ENCODE assay signal across 8 mouse cellular contexts in the genomic region with DNA sequence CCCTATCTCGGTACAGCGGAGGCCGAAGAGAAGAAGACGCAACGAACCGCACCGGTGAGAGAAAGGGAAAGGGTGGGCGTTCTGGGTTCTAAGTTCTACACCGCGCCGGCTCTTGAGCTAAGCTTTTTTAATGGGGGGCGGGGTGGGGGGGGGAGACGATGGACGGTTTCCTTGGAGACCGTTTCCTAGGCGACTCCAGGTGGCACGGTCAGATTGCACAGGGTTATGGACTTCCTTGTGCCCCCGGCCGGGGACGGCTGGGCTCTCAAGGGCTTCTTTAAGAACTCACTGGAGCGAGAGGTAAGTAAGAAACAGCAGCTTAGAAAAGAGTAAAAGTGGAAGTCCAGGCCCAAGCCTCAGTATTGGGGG. TPM values are rescaled to one million over a fixed set of nuclear protein-coding genes. Genes with fewer than 3 reads are reported as not detected.
DNase-seq lines count a peak whose midpoint lies in the region; ATAC-seq and TF ChIP-seq lines count a peak whose summit lies in the region.

No protein-coding gene starts in this region.

- WGBS in embryonic facial prominence, embryonic 11.5 days = under 1% methylated on average over 21 of the region's 21 CpGs
- under 1% methylated on average over 21 of the region's 21 CpGs for WGBS in hindbrain, postnatal 0 days
- WGBS in midbrain, embryonic 11.5 days = under 1% methylated on average over 20 of the region's 21 CpGs

- H3K27me3 ChIP-seq in embryonic facial prominence, embryonic 11.5 days (ENCODE audit: control insufficient read depth, insufficient read depth, low read length) = no peaks in the 10 kb centered on the region
- no peaks in the 10 kb centered on the region for H3K27me3 ChIP-seq in hindbrain, postnatal 0 days (ENCODE audit: insufficient read depth, low read length)
- H3K27me3 ChIP-seq in midbrain, embryonic 11.5 days (ENCODE audit: control insufficient read depth, insufficient read depth, low read length) = no peaks in the 10 kb centered on the region

- peak overlapping the region; percentile 89 for H3K9ac ChIP-seq in embryonic facial prominence, embryonic 11.5 days (replicated peaks; ENCODE audit: low read length)
- H3K9ac ChIP-seq in hindbrain, postnatal 0 days (replicated peaks; ENCODE audit: low read length) = peak overlapping the region; percentile 87
- H3K9ac ChIP-seq in midbrain, embryonic 11.5 days (ENCODE audit: low read length) = peak overlapping the region; percentile 91

- no peak for TF ChIP-seq CTCF in left cerebral cortex, adult 2 months (IDR thresholded peaks at IDR 0.05)
- no peak for TF ChIP-seq CTCF in hindbrain, postnatal 0 days (IDR thresholded peaks at IDR 0.05; ENCODE audit: low read depth)

- DNase-seq in left cerebral cortex, adult 2 months (ENCODE audit: extremely low spot score in 1 of 2, low spot score in 2 of 2) = no peak
- DNase-seq in left cerebral cortex, adult 11 months (ENCODE audit: low spot score) = no peak
- DNase-seq in embryonic facial prominence, embryonic 11.5 days (ENCODE audit: low spot score) = peak; percentile 73
- peak; percentile 54 for DNase-seq in hindbrain, postnatal 0 days (ENCODE audit: low spot score)
- no peak for DNase-seq in midbrain, embryonic 11.5 days (ENCODE audit: low spot score, missing footprints)
- DNase-seq in frontal cortex, postnatal 25 days (ENCODE audit: low spot score in 2 of 2) = no peak
- DNase-seq in right cerebral cortex, postnatal 10 days (ENCODE audit: low spot score in 2 of 2) = no peak
- no peak for DNase-seq in ovary, postnatal 14 days (ENCODE audit: low spot score)

- peaks cover 9% of the 10 kb centered on the region for H3K36me3 ChIP-seq in embryonic facial prominence, embryonic 11.5 days (replicated peaks; ENCODE audit: control insufficient read depth, insufficient read depth, low read depth, low read length)
- peaks cover 19% of the 10 kb centered on the region for H3K36me3 ChIP-seq in hindbrain, postnatal 0 days (ENCODE audit: insufficient read depth, low read length)
- H3K36me3 ChIP-seq in midbrain, embryonic 11.5 days (ENCODE audit: control insufficient read depth, insufficient read depth, low read length) = peaks cover 23% of the 10 kb centered on the region

- peak overlapping the region; percentile 98 for H3K27ac ChIP-seq in left cerebral cortex, adult 2 months
- peak overlapping the region; percentile 68 for H3K27ac ChIP-seq in embryonic facial prominence, embryonic 11.5 days (replicated peaks; ENCODE audit: low read depth, low read length)
- peak overlapping the region; percentile 97 for H3K27ac ChIP-seq in hindbrain, postnatal 0 days
- peak overlapping the region; percentile 79 for H3K27ac ChIP-seq in midbrain, embryonic 11.5 days (ENCODE audit: low read depth, low read length)

- intact Hi-C loops in left cerebral cortex, adult 2 months (cut with DNase I) = no loop called here

- H3K4me3 ChIP-seq in left cerebral cortex, adult 2 months = peak overlapping the region; percentile 97
- H3K4me3 ChIP-seq in embryonic facial prominence, embryonic 11.5 days (ENCODE audit: low read depth, low read length) = peak overlapping the region; percentile 67
- H3K4me3 ChIP-seq in hindbrain, postnatal 0 days (ENCODE audit: low read length) = peak overlapping the region; percentile 80
- peak overlapping the region; percentile 91 for H3K4me3 ChIP-seq in midbrain, embryonic 11.5 days (ENCODE audit: low read depth, low read length)

- H3K4me2 ChIP-seq in embryonic facial prominence, embryonic 11.5 days (ENCODE audit: low read depth, low read length) = peak overlapping the region; percentile 62
- H3K4me2 ChIP-seq in hindbrain, postnatal 0 days (ENCODE audit: low read depth, low read length) = peak overlapping the region; percentile 74
- H3K4me2 ChIP-seq in midbrain, embryonic 11.5 days = peak overlapping the region; percentile 74

- H3K9me3 ChIP-seq in embryonic facial prominence, embryonic 11.5 days (replicated peaks; ENCODE audit: control insufficient read depth, low read length) = no peaks in the 10 kb centered on the region
- H3K9me3 ChIP-seq in hindbrain, postnatal 0 days (ENCODE audit: low read length) = no peaks in the 10 kb centered on the region
- no peaks in the 10 kb centered on the region for H3K9me3 ChIP-seq in midbrain, embryonic 11.5 days (ENCODE audit: control insufficient read depth, low read length)

- peak; percentile 68 for ATAC-seq in embryonic facial prominence, embryonic 11.5 days (replicated peaks; ENCODE audit: insufficient number of reproducible peaks, low FRiP score, low TSS enrichment, low read depth)
- peak; percentile 84 for ATAC-seq in hindbrain, postnatal 0 days
- peak; percentile 80 for ATAC-seq in midbrain, embryonic 11.5 days (ENCODE audit: low FRiP score)

- no peaks in the 10 kb centered on the region for H3K4me1 ChIP-seq in embryonic facial prominence, embryonic 11.5 days (ENCODE audit: control insufficient read depth, insufficient read depth, low read length)
- H3K4me1 ChIP-seq in hindbrain, postnatal 0 days (ENCODE audit: insufficient read depth, low read length) = peaks cover 14% of the 10 kb centered on the region; the same call in 1 of the 2 replicates
- peaks cover 11% of the 10 kb centered on the region for H3K4me1 ChIP-seq in midbrain, embryonic 11.5 days (ENCODE audit: control insufficient read depth, insufficient read depth, low read length)

RNA-seq across cellular contexts. Expression of gene Ndufs3, which starts 0.2 kb away (rescaled TPM):
- 100 to 1,000 TPM; 217 to 242 TPM for total RNA-seq in left cerebral cortex, adult 2 months (2021)
- 227 and 230 TPM in 2 replicates for polyA plus RNA-seq in embryonic facial prominence, embryonic 11.5 days (2014; fragmentation: Nextera tagmentation; extraction: Ambion mirVana)
- total RNA-seq in hindbrain, postnatal 0 days (2014; rRNA removed) = 186 TPM in 2 replicates
- 271 and 274 TPM in 2 replicates for polyA plus RNA-seq in hindbrain, postnatal 0 days (2015; fragmentation: Nextera tagmentation; extraction: Ambion mirVana)
- polyA plus RNA-seq in midbrain, embryonic 11.5 days (2014; fragmentation: Nextera tagmentation; extraction: Ambion mirVana) = 200 and 204 TPM in 2 replicates

RNA-seq across cellular contexts. Expression of gene Kbtbd4, which starts 0.3 kb away (rescaled TPM):
- 10 to 100 TPM; 36.5 to 41.2 TPM for total RNA-seq in left cerebral cortex, adult 2 months (2021)
- 51.4 and 53.1 TPM in 2 replicates for polyA plus RNA-seq in embryonic facial prominence, embryonic 11.5 days (2014; fragmentation: Nextera tagmentation; extraction: Ambion mirVana)
- total RNA-seq in hindbrain, postnatal 0 days (2014; rRNA removed) = 43.1 and 43.6 TPM in 2 replicates
- polyA plus RNA-seq in hindbrain, postnatal 0 days (2015; fragmentation: Nextera tagmentation; extraction: Ambion mirVana) = 46.7 and 49.5 TPM in 2 replicates
- 45.3 and 48.8 TPM in 2 replicates for polyA plus RNA-seq in midbrain, embryonic 11.5 days (2014; fragmentation: Nextera tagmentation; extraction: Ambion mirVana)

RNA-seq across cellular contexts. Expression of gene C1qtnf4, which starts 19.2 kb away (rescaled TPM):
- total RNA-seq in left cerebral cortex, adult 2 months (2021) = 100 to 1,000 TPM; 259 to 287 TPM
- 12.8 and 13.7 TPM in 2 replicates for polyA plus RNA-seq in embryonic facial prominence, embryonic 11.5 days (2014; fragmentation: Nextera tagmentation; extraction: Ambion mirVana)
- total RNA-seq in hindbrain, postnatal 0 days (2014; rRNA removed) = 552 and 661 TPM in 2 replicates
- polyA plus RNA-seq in hindbrain, postnatal 0 days (2015; fragmentation: Nextera tagmentation; extraction: Ambion mirVana) = 228 and 230 TPM in 2 replicates
- 12.3 and 13.1 TPM in 2 replicates for polyA plus RNA-seq in midbrain, embryonic 11.5 days (2014; fragmentation: Nextera tagmentation; extraction: Ambion mirVana)

RNA-seq across cellular contexts. Expression of gene Celf1, which starts 35.3 kb away (rescaled TPM):
- 100 to 1,000 TPM; 146 to 149 TPM for total RNA-seq in left cerebral cortex, adult 2 months (2021)
- 76.6 and 81.3 TPM in 2 replicates for polyA plus RNA-seq in embryonic facial prominence, embryonic 11.5 days (2014; fragmentation: Nextera tagmentation; extraction: Ambion mirVana)
- 67.0 and 68.6 TPM in 2 replicates for total RNA-seq in hindbrain, postnatal 0 days (2014; rRNA removed)
- polyA plus RNA-seq in hindbrain, postnatal 0 days (2015; fragmentation: Nextera tagmentation; extraction: Ambion mirVana) = 59.6 and 63.1 TPM in 2 replicates
- polyA plus RNA-seq in midbrain, embryonic 11.5 days (2014; fragmentation: Nextera tagmentation; extraction: Ambion mirVana) = 99.8 and 103 TPM in 2 replicates

RNA-seq across cellular contexts. Expression of gene Mtch2, which starts 57.9 kb away (rescaled TPM):
- total RNA-seq in left cerebral cortex, adult 2 months (2021) = 100 to 1,000 TPM in 1 of 2 experiments, 10 to 100 TPM in 1; 99.8 to 115 TPM
- 239 and 261 TPM in 2 replicates for polyA plus RNA-seq in embryonic facial prominence, embryonic 11.5 days (2014; fragmentation: Nextera tagmentation; extraction: Ambion mirVana)
- total RNA-seq in hindbrain, postnatal 0 days (2014; rRNA removed) = 111 and 126 TPM in 2 replicates
- polyA plus RNA-seq in hindbrain, postnatal 0 days (2015; fragmentation: Nextera tagmentation; extraction: Ambion mirVana) = 202 and 214 TPM in 2 replicates
- polyA plus RNA-seq in midbrain, embryonic 11.5 days (2014; fragmentation: Nextera tagmentation; extraction: Ambion mirVana) = 257 and 260 TPM in 2 replicates

Comparison
In these comparisons a context has a peak if more than half of its experiments do, and no peak if none do; other contexts are left out.
1. DNase-seq: peak in embryonic facial prominence, embryonic 11.5 days (single experiment) and hindbrain, postnatal 0 days (single experiment); none in left cerebral cortex, adult 2 months (0 of 2), left cerebral cortex, adult 11 months (single experiment), midbrain, embryonic 11.5 days (single experiment), frontal cortex, postnatal 25 days (0 of 2), right cerebral cortex, postnatal 10 days (0 of 2) and ovary, postnatal 14 days (single experiment).
2. RNA of gene C1qtnf4, which starts 19.2 kb away (polyA plus RNA-seq): 228 to 230 TPM in hindbrain, postnatal 0 days; 12.8 to 13.7 TPM in embryonic facial prominence, embryonic 11.5 days and 12.3 to 13.1 TPM in midbrain, embryonic 11.5 days; every median in the first group is over 10 times any median in the second.
3. Peak in every context shown above with its lines, with median percentiles within 50 percentile points of each other: H3K27ac ChIP-seq, H3K4me3 ChIP-seq, ATAC-seq, H3K4me2 ChIP-seq and H3K9ac ChIP-seq.